Mouse (Mus musculus): ENCODE measurements at regions not wholly inside any gene's neighbourhood (a gene's known extent, or its start where the extent isn't known, plus 50 kb on each side); places are given as distances from the start of the nearest gene placed in this dataset.
A peak's percentile ranks its signal among the peaks of the same experiment; 100 is the strongest.
"Not testable (repeated sequence)": the region's sequence is repeated elsewhere in the genome, so short reads cannot be mapped to it uniquely, and the experiment has no call there.

DNA sequence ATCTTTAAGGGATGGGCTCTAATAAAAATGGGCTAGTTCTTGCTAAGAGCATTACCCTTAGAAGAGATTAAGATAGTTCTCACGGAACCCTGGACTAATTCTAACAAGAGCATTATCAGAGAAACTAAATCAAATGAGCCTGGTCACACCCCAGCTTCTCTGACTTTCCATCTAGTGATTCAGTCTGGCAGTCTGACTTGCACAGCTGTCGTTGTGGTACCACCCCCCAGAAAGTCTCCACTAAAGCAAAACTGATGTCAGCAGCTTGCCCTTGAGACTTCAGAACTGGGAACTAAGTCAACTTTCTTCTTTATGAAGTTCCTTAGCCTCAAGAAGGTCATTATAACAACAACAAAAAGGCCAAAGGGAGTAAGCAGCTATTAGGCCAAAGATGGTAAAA lies 126.5 kb upstream of the Max start:
- DNase-seq = no peak

- not testable (repeated sequence) for DNase-seq
Measured at GRCm38 (mm10) chr12:77086931-77087330, 124.9 kb upstream of the Max start.

- no peak for DNase-seq
Measured at GRCm38 (mm10) chr12:77085894-77086293, 123.9 kb upstream of the Max start.

DNA sequence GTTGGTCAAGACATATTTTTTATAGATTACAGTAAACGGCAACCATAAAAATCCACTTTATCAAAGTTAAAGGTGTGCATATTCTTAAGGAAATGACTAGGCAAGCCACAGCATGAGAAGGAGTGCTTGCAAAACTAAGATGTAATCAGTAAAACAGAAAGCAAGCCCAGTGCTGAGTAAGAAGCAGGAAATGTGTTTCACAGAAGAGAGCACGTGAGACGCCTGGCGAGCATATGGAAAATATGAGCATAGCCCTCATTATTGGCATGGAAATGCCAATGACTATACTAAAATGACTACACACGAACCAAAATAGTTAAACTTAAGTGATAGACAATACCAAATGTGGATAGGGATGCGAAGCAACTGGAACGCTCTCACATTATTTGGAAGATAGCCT lies 123.2 kb upstream of the Max start:
- DNase-seq = no peak

DNA sequence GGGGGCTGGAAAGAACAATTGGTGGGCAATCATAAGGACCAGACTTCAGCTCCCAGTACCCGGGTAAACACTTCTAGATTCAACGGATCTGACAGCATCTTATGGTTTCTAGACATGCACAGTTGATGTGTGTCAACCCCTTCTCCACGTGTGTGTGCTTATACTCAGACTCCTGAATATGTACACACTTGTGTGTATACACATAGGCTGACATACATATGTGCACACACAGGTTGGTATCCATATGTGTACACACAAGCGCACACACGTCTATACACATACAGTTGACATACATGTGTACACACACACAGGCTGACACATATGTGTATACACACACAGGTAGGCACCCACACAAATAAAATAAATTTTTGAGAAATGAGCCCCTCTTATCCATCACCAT lies 122.7 kb upstream of the Max start:
- DNase-seq = no peak

- DNase-seq = no peak
Measured at GRCm38 (mm10) chr12:77084343-77084742, 122.3 kb upstream of the Max start.

- DNase-seq = no peak
Measured at GRCm38 (mm10) chr12:77083760-77084159, 121.8 kb upstream of the Max start.

GRCm38 (mm10) chr12:77081774-77082173 lies 119.8 kb upstream of the Max start:
- no peak for DNase-seq

DNA sequence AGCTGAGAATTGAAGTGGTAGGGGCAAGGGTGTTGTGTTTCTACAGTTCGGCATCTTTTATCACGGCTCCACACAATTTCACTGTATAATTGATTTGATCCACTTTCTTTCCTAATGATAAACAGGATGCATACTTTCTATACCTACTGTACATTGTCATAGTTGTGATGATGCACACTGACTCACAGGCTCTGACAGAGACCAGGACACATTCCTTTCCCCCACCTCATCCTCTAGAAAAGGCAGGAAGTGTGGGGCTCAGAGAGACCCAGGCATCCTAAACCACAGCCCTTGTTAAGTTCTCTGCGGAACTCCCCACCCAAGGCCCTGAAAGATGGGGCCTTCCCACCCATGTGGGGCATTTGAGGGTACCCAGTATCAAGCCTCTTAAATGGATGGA lies 117.5 kb upstream of the Max start:
- no peak for DNase-seq

GRCm38 (mm10) chr12:77076678-77077077 lies 114.7 kb upstream of the Max start:
- no peak for DNase-seq

DNA sequence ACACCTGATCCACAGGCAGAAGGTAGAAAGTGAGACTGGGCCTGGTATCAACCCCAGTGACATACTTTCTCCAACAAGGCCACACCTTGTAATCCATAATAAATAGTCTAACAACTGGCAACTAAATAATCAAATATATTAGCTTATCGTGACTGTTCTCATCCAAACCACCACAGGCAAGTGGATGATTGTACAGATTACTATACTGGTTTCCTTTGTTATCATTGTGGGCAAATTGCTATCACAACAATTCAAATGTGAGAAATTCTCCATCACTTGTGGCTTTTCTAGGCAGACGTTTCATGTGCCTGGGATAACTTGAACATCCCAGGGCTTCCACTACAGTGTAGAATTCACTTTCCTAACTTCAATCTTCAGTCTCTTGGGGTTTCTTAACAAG lies 112.6 kb upstream of the Max start:
- no peak for DNase-seq

DNA sequence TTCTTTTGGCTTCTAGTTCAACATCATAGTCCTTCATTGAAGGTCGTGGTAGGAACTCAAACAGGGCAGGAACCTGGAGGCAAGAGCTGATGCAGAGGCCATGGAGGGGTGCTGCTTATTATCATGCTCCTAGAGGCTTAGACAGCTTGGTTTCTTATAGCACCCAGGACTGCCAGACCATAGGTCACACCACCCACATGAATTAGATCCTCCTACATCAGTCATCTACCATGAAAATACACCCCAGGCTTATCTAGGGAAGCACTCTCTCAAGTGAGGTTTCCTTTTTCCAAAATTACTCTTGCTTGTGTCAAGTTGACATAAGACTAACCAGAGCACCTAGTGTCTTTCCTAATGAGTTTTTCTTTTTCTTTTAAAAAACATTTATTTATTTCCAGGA lies 109.7 kb upstream of the Max start:
- no peak for DNase-seq

GRCm38 (mm10) chr12:77067938-77068337 lies 105.9 kb upstream of the Max start:
- no peak for DNase-seq

GRCm38 (mm10) chr12:77067115-77067514 lies 105.1 kb upstream of the Max start:
- no peak for DNase-seq

DNA sequence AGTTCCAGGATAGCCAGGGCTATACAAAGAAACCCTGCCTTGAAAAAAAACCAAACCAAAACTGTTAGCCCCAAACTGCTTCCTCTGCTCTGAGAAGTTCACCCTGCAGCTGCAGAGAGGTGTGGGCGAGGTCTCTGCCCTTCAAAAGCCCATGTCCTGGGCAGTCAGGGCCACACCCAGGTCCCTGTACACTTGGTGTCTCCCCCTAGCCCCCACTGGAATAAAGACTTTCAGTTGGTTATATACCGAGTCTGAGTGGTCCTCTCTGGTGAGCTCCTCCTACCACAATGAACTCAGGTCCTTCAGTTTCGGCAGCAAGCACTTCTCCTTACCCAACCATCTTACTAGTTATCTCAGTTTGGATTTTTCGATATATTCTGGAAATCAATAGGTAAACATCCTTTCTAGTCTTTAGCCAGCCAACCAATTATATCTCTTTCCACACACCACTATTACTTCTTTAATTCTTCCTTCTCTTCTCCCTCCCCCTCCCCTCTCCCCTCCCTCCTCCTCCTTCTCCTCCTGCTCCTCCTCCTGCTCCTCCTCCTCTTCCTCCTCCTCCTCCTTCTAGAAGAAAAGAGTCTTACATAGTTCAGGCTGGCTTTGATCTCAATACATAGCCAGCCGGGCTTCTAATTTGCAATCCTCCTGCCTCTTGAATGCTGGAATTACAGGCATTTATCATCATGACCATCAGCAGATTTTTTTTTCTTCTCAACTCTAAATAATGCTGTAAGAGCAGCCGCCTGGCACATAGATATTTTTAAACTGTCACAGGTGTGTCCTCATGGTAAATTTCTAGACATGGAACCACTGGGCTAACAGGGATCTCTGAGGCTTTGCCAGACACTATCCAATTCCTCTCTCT lies 103.9 kb upstream of the Max start:
- no peak for DNase-seq

DNA sequence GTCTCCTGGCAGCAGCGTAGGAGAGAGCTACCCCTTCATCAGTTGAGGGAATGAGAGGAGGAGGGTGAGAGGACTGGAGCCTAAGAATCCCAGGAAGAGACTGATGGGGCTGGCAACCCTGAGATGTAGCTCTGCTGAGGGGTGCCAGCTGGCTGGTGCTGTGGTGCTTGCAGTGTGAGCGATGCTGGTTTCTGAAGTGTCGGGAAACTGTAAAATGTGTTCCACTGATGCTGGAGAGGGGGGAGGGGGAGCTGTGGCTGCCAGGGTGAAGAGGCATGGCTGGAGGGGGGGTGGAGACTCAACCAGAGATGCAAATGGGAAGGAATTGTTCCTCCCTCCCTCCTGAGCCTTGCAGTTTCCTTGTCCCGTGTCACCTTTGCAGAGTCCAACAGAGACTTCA lies 102.0 kb upstream of the Max start:
- no peak for DNase-seq

- no peak for DNase-seq
Measured at GRCm38 (mm10) chr12:77061562-77061847, 99.5 kb upstream of the Max start.

DNA sequence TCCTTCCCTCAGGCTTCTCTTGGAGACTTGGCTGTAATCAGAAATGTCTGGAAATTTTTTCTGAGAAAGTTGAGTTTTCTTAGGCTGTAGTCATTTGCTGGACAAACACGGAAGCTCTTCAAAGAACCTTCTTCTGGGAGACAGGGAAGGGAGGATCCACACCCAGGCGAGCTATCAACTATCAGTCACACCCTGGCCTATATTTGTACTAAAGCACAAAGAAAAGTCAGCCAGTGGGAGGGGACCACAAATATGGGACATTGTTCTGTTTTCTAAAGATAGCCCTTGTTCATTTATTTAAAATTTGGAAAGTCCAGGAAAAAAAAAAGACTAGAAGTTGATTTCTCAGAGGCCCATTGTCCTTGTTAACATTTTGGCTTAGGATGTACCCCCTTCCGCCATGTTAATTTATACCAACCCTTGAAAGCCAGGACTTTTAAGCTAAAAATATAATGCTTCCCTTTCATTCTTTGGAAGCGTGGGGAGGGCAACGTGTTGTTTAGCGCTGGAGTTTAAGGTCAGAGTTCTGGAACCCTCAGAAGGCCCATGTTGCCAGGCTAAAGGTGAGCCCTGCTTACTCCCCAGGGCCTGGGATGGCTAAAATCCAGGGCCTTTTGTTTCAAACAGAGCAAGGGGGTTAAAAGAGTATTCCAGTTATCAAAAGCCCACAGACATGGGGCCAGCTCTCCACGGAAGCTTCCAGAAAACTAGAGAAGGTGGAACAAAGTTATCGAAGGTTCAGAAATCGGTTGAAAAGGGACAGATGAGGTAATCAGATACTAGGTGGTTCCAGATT lies 99.0 kb upstream of the Max start:
- no peak for DNase-seq

GRCm38 (mm10) chr12:77060060-77060695 lies 98.2 kb upstream of the Max start:
- DNase-seq = peak; percentile 26 to 52

- DNase-seq = no peak
Measured at GRCm38 (mm10) chr12:77059679-77060059, 97.7 kb upstream of the Max start.

DNA sequence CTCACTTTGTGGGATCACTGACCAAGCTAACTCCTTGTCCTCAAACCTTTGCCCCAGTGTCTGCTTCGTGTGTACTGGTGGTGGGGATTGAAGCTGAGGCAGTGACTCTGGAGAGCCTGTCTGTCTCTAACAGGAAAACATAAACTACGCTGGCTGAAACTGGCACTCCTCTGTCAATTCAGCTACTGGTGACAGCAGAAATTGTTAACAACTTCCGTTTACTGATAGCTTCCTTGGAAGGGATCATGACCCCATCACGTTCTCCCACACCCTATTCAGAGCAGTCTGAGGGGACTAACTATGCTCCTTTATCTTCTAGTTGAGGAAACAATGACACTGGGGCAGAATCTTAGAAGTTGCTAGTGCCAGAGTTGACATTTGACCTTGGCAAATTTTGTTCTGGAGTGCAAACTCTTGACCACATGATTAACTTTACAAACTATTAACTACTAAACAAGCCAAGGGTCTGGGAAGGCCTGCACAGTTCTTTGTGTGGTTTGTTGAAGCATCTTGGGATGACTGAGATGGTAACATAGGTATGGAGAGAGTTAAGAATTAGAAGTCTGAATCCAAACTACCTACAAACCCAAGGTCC lies 96.7 kb upstream of the Max start:
- no peak for DNase-seq

DNA sequence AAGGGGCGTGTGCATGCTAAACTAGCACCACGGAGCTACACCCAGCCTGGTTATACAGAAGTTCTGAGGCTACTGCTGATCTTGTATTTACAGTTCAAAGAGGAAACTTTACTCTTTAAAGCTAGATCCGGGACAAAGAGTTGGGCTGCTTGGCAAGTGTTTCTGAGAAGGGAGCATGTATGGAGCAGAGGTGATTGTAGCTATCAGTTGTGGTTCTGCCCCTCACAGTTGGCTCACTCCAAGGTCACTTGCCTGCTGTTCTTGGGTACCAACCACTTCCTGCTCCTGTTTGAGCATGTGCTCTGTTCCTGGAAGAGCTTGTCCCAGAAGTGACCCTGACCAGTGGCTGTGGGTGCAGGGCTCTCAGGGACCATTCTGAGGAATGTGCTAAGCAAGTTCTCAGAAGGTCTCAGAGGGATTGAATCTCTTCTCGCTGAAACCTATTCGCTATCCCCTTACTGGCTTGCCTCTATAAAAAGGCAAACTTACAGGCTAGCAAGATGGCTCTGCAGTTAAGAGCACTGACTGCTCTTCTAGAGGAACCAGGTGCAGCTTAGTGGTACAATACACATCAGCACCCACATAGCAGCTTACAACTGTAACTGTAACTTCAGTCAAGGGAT lies 94.9 kb upstream of the Max start:
- DNase-seq = peak in 1 of 2 experiments; percentile 40

- no peak for DNase-seq
Measured at GRCm38 (mm10) chr12:77054700-77055099, 92.7 kb upstream of the Max start.
